Mouse (Mus musculus) urinary bladder, postnatal 4 days (tissue): Measurements from ENCODE around the gene Ecsit.

Experiments
- DNase-seq, 2 experiments: peaks; one replicate each; pipeline ENCODE4 v3.0.0; 2021 to 2022; ENCODE audit warnings: low spot score in 2 of 2

Ecsit gene

GRCm38 (mm10) chr9:22085022-22085834, at the start of gene Ecsit:
Gene Ecsit (minus strand): TSS chr9:22085438.
- DNase-seq = peak; percentile 89 to 90

DNA sequence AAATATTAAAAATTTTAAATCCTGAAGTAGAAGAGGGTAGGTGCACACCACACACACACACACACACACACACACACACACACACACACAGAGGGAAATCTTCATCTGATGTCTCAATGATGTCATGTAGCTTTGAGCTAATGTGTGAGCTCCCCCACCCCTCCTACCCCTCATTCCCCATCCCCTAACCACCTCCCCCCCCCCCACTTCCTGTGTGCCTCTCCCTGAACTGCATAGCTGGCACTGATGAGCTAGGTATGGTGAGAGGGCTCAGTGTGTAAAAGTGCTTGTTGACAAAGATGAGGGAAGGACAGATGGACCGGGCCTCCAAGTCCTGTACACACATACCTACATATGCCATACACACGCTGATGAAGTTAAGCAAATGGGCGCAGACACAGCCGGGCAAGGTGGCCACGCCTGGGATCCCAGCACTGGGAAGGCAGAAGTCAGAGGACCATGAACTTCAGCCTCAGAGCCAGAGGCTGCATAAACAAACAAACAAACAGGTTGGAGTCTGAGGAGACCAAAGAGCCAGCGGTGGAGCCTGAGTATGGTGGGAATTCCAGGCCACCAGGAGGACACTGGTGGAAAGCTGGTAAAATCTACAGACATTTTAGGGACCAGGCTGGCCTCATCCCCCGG, 49.1 kb upstream of the Ecsit start:
- DNase-seq = no peak

- DNase-seq = no peak
Observed at GRCm38 (mm10) chr9:22132220-22132619, 47.0 kb upstream of the Ecsit start.

DNA sequence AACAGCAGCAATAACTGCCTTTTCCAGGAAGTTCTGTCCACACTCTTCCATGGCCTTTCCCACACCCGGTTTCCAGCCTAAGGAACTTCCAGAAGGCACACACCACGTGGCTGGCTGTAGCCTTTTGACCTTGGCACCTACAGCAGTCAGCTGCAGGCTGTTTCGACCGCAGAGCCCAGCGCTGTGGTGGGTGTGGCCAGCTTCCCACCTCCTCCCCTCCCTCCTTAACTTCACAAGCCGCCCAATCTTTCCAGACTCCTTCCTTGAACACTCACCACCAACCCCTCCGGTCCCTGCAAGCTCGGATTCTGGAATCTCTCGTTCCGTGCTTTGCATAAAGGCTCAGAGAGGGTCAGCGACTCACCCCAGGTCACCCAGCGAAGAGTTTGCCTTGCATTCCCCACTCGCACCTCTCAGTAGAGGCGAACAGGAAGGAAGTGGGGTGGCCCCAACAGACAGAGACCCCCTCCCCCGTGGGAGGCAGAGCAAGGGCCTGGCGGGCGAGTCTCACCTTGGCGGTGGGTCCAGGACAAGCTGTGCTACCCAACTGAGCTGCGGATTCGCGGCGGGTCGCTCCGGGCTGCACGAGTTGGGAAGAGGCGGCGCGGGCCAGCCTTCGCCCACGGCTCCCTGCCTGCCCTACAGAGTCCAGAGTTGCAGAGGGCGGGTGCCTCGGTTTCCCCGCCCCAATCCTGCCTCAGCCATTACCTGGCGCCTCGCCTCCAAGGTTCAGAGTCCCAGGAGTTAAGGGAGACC, 46.2 kb upstream of the Ecsit start:
- DNase-seq = no peak

GRCm38 (mm10) chr9:22125246-22126027, 40.2 kb upstream of the Ecsit start:
- no peak for DNase-seq

- DNase-seq = no peak
Observed at GRCm38 (mm10) chr9:22124169-22124568, 38.9 kb upstream of the Ecsit start.

DNA sequence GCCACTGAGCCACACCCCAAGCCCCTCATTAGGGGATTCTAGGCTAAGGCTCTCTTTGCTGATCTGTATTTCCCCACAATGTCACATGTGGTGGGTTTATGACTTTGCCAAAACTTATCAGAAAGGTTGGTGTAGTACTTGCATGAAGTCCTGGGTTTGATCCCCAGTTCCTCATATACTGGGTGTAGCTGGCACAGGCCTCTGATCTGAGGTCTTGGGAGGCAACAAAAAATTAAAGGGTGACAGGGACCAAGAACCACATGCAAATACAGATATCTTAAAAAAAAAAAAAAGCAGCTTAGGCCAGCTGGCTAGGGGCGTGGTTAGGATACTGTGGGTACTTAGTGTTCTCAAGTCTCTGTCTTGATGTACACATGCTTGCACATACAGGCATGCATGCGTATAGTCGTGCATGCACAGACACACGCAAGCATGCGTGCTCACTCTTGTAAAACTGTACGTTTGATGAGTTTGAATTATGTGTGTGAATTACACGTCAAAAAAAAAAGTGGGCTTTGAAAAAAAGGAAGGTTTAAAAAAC, 37.9 kb upstream of the Ecsit start:
- DNase-seq = no peak

DNA sequence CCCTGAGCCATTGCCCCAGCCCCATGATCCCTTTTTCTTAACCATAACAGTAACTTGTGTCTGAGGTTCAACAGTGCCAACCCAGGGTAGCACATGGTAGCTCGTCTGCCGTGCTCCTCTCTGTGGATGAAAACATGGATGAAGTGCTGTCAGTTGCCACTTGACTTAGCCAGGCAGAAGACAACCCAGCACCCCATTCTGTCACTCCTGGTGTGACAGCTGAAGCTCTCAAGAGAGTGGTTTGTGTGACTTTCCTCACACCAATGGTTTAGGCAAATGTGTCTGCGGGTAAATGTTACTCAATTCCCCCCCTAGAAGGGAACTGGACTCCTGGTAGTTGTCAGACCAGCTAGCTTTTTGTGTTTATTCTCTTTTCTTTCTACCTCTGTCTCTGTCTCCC, 36.8 kb upstream of the Ecsit start:
- DNase-seq = no peak

GRCm38 (mm10) chr9:22121545-22121944, 36.3 kb upstream of the Ecsit start:
- no peak for DNase-seq

DNA sequence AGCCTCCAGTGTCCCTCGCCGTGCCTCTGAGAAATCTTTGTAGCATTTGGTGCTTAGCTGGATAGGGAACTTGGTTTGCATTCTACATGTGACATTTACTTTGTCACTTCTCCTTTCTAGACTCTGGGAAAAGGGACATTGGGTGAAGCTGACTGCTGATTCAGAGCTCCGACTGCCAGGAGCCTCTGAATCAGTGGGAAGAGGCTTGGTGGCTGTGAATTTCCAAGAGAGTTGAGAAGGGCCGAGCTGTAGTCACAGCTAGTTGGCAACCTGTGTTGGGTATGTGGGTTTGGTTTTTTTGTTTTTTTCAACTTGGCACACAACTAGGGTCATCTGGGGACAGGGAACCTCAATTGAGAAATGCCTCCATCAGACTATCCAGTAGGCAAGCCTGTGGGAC, 34.3 kb upstream of the Ecsit start:
- no peak for DNase-seq

DNA sequence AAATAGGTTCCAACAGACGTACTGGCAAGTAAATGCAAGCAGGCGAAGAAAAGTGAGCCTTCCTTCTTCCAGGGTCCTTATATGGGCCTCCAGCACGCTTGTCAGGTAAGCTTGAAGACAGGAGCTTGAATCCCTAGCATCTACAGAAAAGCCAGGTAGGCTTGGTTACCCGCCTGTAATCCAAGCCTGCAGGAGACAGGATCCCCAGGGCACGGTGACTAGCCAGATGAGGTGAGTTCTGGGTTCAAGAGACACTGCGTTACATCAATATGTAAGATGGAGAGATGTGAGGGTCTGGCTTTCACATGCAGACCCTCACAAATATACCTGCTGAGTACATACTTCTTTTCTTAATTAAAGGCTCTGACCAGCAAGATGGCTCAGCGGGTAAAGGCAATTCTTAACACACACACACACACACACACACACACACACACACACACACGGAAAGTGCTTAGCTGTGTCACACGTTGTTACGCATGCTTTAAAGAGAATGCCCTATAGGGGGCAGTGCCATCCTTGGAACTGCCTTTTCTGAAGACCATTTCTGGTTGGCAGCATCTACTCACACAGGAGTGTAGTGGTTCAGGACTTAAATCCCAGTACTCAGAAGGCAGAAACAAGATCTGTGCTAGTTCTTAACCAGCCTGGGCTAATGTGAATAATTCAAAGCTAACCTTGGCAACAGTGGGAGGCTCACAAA, 32.7 kb upstream of the Ecsit start:
- DNase-seq = no peak

GRCm38 (mm10) chr9:22116740-22117426, 31.6 kb upstream of the Ecsit start, which contains the start of gene Elof1:
Gene Elof1 (minus strand): TSS chr9:22117172.
- DNase-seq = peak; percentile 87 to 89

GRCm38 (mm10) chr9:22116086-22116485, 30.8 kb upstream of the Ecsit start:
- DNase-seq = no peak

- no peak for DNase-seq
Observed at GRCm38 (mm10) chr9:22115635-22116034, 30.4 kb upstream of the Ecsit start.

- no peak for DNase-seq
Observed at GRCm38 (mm10) chr9:22108194-22108593, 23.0 kb upstream of the Ecsit start.

- peak in 1 of 2 experiments; percentile 34 for DNase-seq
Observed at GRCm38 (mm10) chr9:22099922-22100321, 14.7 kb upstream of the Ecsit start.

GRCm38 (mm10) chr9:22098993-22099696, 13.9 kb upstream of the Ecsit start, which contains the start of gene Cnn1:
Gene Cnn1 (plus strand): TSS chr9:22099216.
- peak in 1 of 2 experiments; percentile 53 for DNase-seq

GRCm38 (mm10) chr9:22095854-22096307, 10.6 kb upstream of the Ecsit start:
- peak; percentile 75 to 89 for DNase-seq

DNA sequence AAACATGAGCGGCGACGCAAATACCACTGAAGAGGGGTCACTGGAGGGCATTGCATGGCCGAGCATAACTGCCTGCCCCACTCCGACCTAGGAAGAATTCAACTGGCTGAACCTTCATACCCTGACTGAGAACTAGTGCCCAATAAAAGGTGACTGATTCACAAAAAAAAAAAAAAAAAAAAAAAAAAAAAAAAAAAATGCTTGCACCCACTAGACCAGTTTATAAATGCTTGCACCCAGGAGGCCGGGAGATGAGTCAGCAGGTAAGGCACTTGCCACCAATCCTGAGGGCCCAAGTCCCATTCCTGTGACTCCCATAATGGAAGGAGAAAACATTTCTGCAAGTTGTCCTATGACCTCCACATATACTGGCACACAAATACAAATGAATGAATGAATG, 7.5 kb upstream of the Ecsit start:
- no peak for DNase-seq
